Mouse (Mus musculus) splenic B cell, adult 2 months (primary cell): ENCODE measurements around the gene Speg.

Source experiments
- DNase-seq: peaks from one replicate; pipeline ENCODE4 v3.0.0-alpha.2; 2011; ENCODE audit warnings: low read depth, low spot score
- H3K27me3 ChIP-seq: 2 replicates; pipeline ENCODE4 v1.6.1; 2012; ENCODE audit warnings: mild to moderate bottlenecking, low read length, moderate library complexity, mixed read lengths; ENCODE audit not compliant: control insufficient read depth, poor library complexity, insufficient read depth, severe bottlenecking
- H3K36me3 ChIP-seq: 2 replicates; pipeline ENCODE4 v1.6.1; 2012; ENCODE audit warnings: mild to moderate bottlenecking, low read length, moderate library complexity, mixed read lengths; ENCODE audit not compliant: control insufficient read depth, poor library complexity, insufficient read depth, severe bottlenecking

The Speg gene

GRCm38 (mm10) chr1:75467215-75467927 lies 92.3 kb downstream of the Speg start:
- Histone ChIP-seq H3K36me3 (no peaks in the 10 kb centered on the region), H3K27me3 (no peaks in the 10 kb centered on the region)
- DNase-seq, result peak; percentile 79

- no peaks in the 10 kb centered on the region for H3K36me3 ChIP-seq
- no peaks in the 10 kb centered on the region for H3K27me3 ChIP-seq
- DNase-seq, result no peak
Observed at GRCm38 (mm10) chr1:75469287-75469825, 94.3 kb downstream of the Speg start.

GRCm38 (mm10) chr1:75476441-75476840 lies 101.3 kb downstream of the Speg start:
- no peak for DNase-seq
- 0 out of 2 replicates have a peak, but pooled peaks cover 2% of the 10 kb centered on the region for H3K36me3 ChIP-seq

GRCm38 (mm10) chr1:75477264-75477965 lies 102.3 kb downstream of the Speg start:
- Histone ChIP-seq H3K27me3 (no peaks in the 10 kb centered on the region), H3K36me3 (0 out of 2 replicates have a peak, but pooled peaks cover 2% of the 10 kb centered on the region)
- DNase-seq, result peak; percentile 88

More at GRCm38 (mm10) chr1:75476441-75476840, 101.3 kb downstream of the Speg start:
- H3K27me3 ChIP-seq, result no peaks in the 10 kb centered on the region

- Histone ChIP-seq H3K36me3 (0 out of 2 replicates have a peak, but pooled peaks cover 2% of the 10 kb centered on the region), H3K27me3 (no peaks in the 10 kb centered on the region)
- DNase-seq, result peak; percentile 33
Observed at GRCm38 (mm10) chr1:75477966-75478290, 102.8 kb downstream of the Speg start.

GRCm38 (mm10) chr1:75478497-75478896 lies 103.4 kb downstream of the Speg start:
- DNase-seq, result peak; percentile 59
- 0 out of 2 replicates have a peak, but pooled peaks cover 2% of the 10 kb centered on the region for H3K36me3 ChIP-seq
- no peaks in the 10 kb centered on the region for H3K27me3 ChIP-seq

GRCm38 (mm10) chr1:75478916-75479634 lies 104.0 kb downstream of the Speg start, which contains the start of the genes Chpf and Tmem198:
TSS of gene Chpf (minus strand) at chr1:75479307.
TSS of gene Tmem198 (plus strand) at chr1:75479532.
- H3K36me3 ChIP-seq, result 0 out of 2 replicates have a peak, but pooled peaks cover 2% of the 10 kb centered on the region
- peak; percentile 96 for DNase-seq

GRCm38 (mm10) chr1:75479635-75479989 lies 104.5 kb downstream of the Speg start:
- Histone ChIP-seq H3K36me3 (0 out of 2 replicates have a peak, but pooled peaks cover 2% of the 10 kb centered on the region), H3K27me3 (no peaks in the 10 kb centered on the region)
- DNase-seq, result no peak

More at GRCm38 (mm10) chr1:75478916-75479634, 104.0 kb downstream of the Speg start, which contains the start of the genes Chpf and Tmem198:
- no peaks in the 10 kb centered on the region for H3K27me3 ChIP-seq

- 0 out of 2 replicates have a peak, but pooled peaks cover 2% of the 10 kb centered on the region for H3K36me3 ChIP-seq
- no peaks in the 10 kb centered on the region for H3K27me3 ChIP-seq
- no peak for DNase-seq
Observed at GRCm38 (mm10) chr1:75480036-75480435, 104.9 kb downstream of the Speg start.

- no peak for DNase-seq
- H3K27me3 ChIP-seq, result no peaks in the 10 kb centered on the region
Observed at GRCm38 (mm10) chr1:75480735-75481134, 105.6 kb downstream of the Speg start.

More at GRCm38 (mm10) chr1:75480735-75481134, 105.6 kb downstream of the Speg start:
- 0 out of 2 replicates have a peak, but pooled peaks cover 2% of the 10 kb centered on the region for H3K36me3 ChIP-seq
